Mouse (Mus musculus) bone marrow macrophage, adult 2 months (primary cell): ENCODE measurements around the gene Ndufa9.

Experiments
- CTCF ChIP-seq: IDR thresholded peaks from 2 replicates; pipeline ENCODE4 v1.5.1; 2012; ENCODE audit warnings: low read depth, mild to moderate bottlenecking, low read length, moderate library complexity
- POLR2A ChIP-seq: IDR thresholded peaks from 2 replicates; pipeline ENCODE4 v1.6.1; 2012; ENCODE audit warnings: mild to moderate bottlenecking, low read depth, low read length, borderline replicate concordance

DNA sequence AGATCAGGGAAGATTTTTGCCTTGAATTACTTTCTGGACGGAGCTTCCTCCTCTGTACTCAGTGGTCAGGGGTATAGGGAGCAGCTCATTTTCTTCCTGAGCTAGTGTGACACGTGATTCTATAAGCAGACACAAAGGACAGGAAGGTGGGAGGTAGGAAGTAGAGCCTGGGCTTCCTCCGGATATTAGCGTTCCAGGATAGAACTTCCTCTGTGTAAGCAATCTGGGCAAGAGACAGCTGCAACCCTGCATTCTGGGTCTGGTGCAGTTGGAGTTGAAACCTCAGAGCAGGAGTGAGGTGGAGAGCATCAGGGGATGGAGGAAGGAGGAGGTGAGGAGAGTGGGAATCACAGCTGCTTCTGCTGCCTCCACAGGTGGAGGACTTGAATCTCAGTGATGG is 40.8 kb downstream of the Ndufa9 start:
- no peak for TF ChIP-seq POLR2A
- TF ChIP-seq CTCF, result no peak
